Mouse (Mus musculus): ENCODE measurements around the gene Cfap43. TPM values are rescaled to one million over a fixed set of nuclear protein-coding genes. Genes with fewer than 3 reads are reported as not detected.

The Cfap43 gene
- total and polyA plus RNA-seq, 2 experiments: not detected

- H3K4me3 ChIP-seq (ENCODE audit: insufficient read depth, low read depth, low read length): no peak overlapping the region
- 82% methylated on average over 6 of the region's 6 CpGs for WGBS
- DNase-seq (ENCODE audit: extremely low read depth, low read depth, low spot score): no peak
- no peaks in the 10 kb centered on the region for H3K4me1 ChIP-seq (ENCODE audit: control insufficient read depth, insufficient read depth, low read length)
- H3K9ac ChIP-seq (ENCODE audit: low read depth, low read length): no peak overlapping the region
- H3K27ac ChIP-seq (replicated peaks; ENCODE audit: insufficient read depth, low read depth, low read length): no peak overlapping the region
- TF ChIP-seq CTCF (IDR thresholded peaks at IDR 0.05; ENCODE audit: low read depth, low read length): no peak
- no peak for TF ChIP-seq POLR2A (IDR thresholded peaks at IDR 0.05; ENCODE audit: extremely low read depth, insufficient read depth, low read length)
- H3K27me3 ChIP-seq (ENCODE audit: control insufficient read depth, insufficient read depth, low read length): no peaks in the 10 kb centered on the region
- no peaks in the 10 kb centered on the region for H3K36me3 ChIP-seq (ENCODE audit: control insufficient read depth, insufficient read depth, low read length)
- H3K79me2 ChIP-seq (ENCODE audit: control insufficient read depth, insufficient read depth, low read length): no peaks in the 10 kb centered on the region
Observed at GRCm38 (mm10) chr19:47777847-47778246, 141.2 kb downstream of the Cfap43 start.

- 51% methylated on average over 19 of the region's 19 CpGs for WGBS
- DNase-seq (ENCODE audit: extremely low read depth, low read depth, low spot score): no peak
- TF ChIP-seq CTCF (IDR thresholded peaks at IDR 0.05; ENCODE audit: low read depth, low read length) (no peak), POLR2A (IDR thresholded peaks at IDR 0.05; ENCODE audit: extremely low read depth, insufficient read depth, low read length) (no peak)
- H3K4me1 ChIP-seq (ENCODE audit: control insufficient read depth, insufficient read depth, low read length): no peaks in the 10 kb centered on the region
- no peak overlapping the region for H3K9ac ChIP-seq (ENCODE audit: low read depth, low read length)
- H3K36me3 ChIP-seq (ENCODE audit: control insufficient read depth, insufficient read depth, low read length): no peaks in the 10 kb centered on the region
- H3K79me2 ChIP-seq (ENCODE audit: control insufficient read depth, insufficient read depth, low read length): no peaks in the 10 kb centered on the region
- no peaks in the 10 kb centered on the region for H3K27me3 ChIP-seq (ENCODE audit: control insufficient read depth, insufficient read depth, low read length)
- H3K4me3 ChIP-seq (ENCODE audit: insufficient read depth, low read depth, low read length): peak overlapping the region; percentile 10; the same call in 1 of the 2 replicates
- no peak overlapping the region for H3K27ac ChIP-seq (replicated peaks; ENCODE audit: insufficient read depth, low read depth, low read length)
Observed at GRCm38 (mm10) chr19:47755625-47756024, 163.5 kb downstream of the Cfap43 start.

- TF ChIP-seq CTCF (IDR thresholded peaks at IDR 0.05; ENCODE audit: low read depth, low read length) (no peak), POLR2A (IDR thresholded peaks at IDR 0.05; ENCODE audit: extremely low read depth, insufficient read depth, low read length) (no peak)
- H3K4me1 ChIP-seq (ENCODE audit: control insufficient read depth, insufficient read depth, low read length): no peaks in the 10 kb centered on the region
- no peak overlapping the region for H3K27ac ChIP-seq (replicated peaks; ENCODE audit: insufficient read depth, low read depth, low read length)
- H3K79me2 ChIP-seq (ENCODE audit: control insufficient read depth, insufficient read depth, low read length): no peaks in the 10 kb centered on the region
- 80% methylated on average over 9 of the region's 9 CpGs for WGBS
- H3K9ac ChIP-seq (ENCODE audit: low read depth, low read length): no peak overlapping the region
- DNase-seq (ENCODE audit: extremely low read depth, low read depth, low spot score): no peak
- no peaks in the 10 kb centered on the region for H3K27me3 ChIP-seq (ENCODE audit: control insufficient read depth, insufficient read depth, low read length)
- H3K4me3 ChIP-seq (ENCODE audit: insufficient read depth, low read depth, low read length): no peak overlapping the region
- no peaks in the 10 kb centered on the region for H3K36me3 ChIP-seq (ENCODE audit: control insufficient read depth, insufficient read depth, low read length)
Observed at GRCm38 (mm10) chr19:47754931-47755330, 164.2 kb downstream of the Cfap43 start.

- H3K27me3 ChIP-seq (ENCODE audit: control insufficient read depth, insufficient read depth, low read length): no peaks in the 10 kb centered on the region
- no peaks in the 10 kb centered on the region for H3K79me2 ChIP-seq (ENCODE audit: control insufficient read depth, insufficient read depth, low read length)
- no peak overlapping the region for H3K9ac ChIP-seq (ENCODE audit: low read depth, low read length)
- no peaks in the 10 kb centered on the region for H3K4me1 ChIP-seq (ENCODE audit: control insufficient read depth, insufficient read depth, low read length)
- H3K36me3 ChIP-seq (ENCODE audit: control insufficient read depth, insufficient read depth, low read length): no peaks in the 10 kb centered on the region
- no peak for TF ChIP-seq POLR2A (IDR thresholded peaks at IDR 0.05; ENCODE audit: extremely low read depth, insufficient read depth, low read length)
- no peak for TF ChIP-seq CTCF (IDR thresholded peaks at IDR 0.05; ENCODE audit: low read depth, low read length)
- H3K27ac ChIP-seq (replicated peaks; ENCODE audit: insufficient read depth, low read depth, low read length): no peak overlapping the region
- H3K4me3 ChIP-seq (ENCODE audit: insufficient read depth, low read depth, low read length): no peak overlapping the region
- no peak for DNase-seq (ENCODE audit: extremely low read depth, low read depth, low spot score)
- 51% methylated on average over 4 of the region's 4 CpGs for WGBS
Observed at GRCm38 (mm10) chr19:47753921-47754320, 165.2 kb downstream of the Cfap43 start.

GRCm38 (mm10) chr19:47752456-47752855 lies 166.6 kb downstream of the Cfap43 start:
- no peak for DNase-seq (ENCODE audit: extremely low read depth, low read depth, low spot score)
- Histone ChIP-seq H3K79me2 (ENCODE audit: control insufficient read depth, insufficient read depth, low read length) (no peaks in the 10 kb centered on the region), H3K36me3 (ENCODE audit: control insufficient read depth, insufficient read depth, low read length) (no peaks in the 10 kb centered on the region; the same call in 1 of the 2 replicates), H3K4me3 (ENCODE audit: insufficient read depth, low read depth, low read length) (no peak overlapping the region), H3K27me3 (ENCODE audit: control insufficient read depth, insufficient read depth, low read length) (no peaks in the 10 kb centered on the region), H3K4me1 (ENCODE audit: control insufficient read depth, insufficient read depth, low read length) (no peaks in the 10 kb centered on the region), H3K9ac (ENCODE audit: low read depth, low read length) (no peak overlapping the region), H3K27ac (replicated peaks; ENCODE audit: insufficient read depth, low read depth, low read length) (no peak overlapping the region)
- WGBS: 88% methylated on average over 9 of the region's 9 CpGs
- TF ChIP-seq CTCF (IDR thresholded peaks at IDR 0.05; ENCODE audit: low read depth, low read length) (no peak), POLR2A (IDR thresholded peaks at IDR 0.05; ENCODE audit: extremely low read depth, insufficient read depth, low read length) (no peak)

GRCm38 (mm10) chr19:47750391-47750790 lies 168.7 kb downstream of the Cfap43 start:
- Histone ChIP-seq H3K36me3 (ENCODE audit: control insufficient read depth, insufficient read depth, low read length) (no peaks in the 10 kb centered on the region; the same call in 1 of the 2 replicates), H3K79me2 (ENCODE audit: control insufficient read depth, insufficient read depth, low read length) (no peaks in the 10 kb centered on the region), H3K4me1 (ENCODE audit: control insufficient read depth, insufficient read depth, low read length) (no peaks in the 10 kb centered on the region), H3K27ac (replicated peaks; ENCODE audit: insufficient read depth, low read depth, low read length) (no peak overlapping the region), H3K27me3 (ENCODE audit: control insufficient read depth, insufficient read depth, low read length) (no peaks in the 10 kb centered on the region), H3K9ac (ENCODE audit: low read depth, low read length) (no peak overlapping the region), H3K4me3 (ENCODE audit: insufficient read depth, low read depth, low read length) (no peak overlapping the region)
- TF ChIP-seq CTCF (IDR thresholded peaks at IDR 0.05; ENCODE audit: low read depth, low read length) (no peak), POLR2A (IDR thresholded peaks at IDR 0.05; ENCODE audit: extremely low read depth, insufficient read depth, low read length) (no peak)
- 85% methylated on average over 5 of the region's 5 CpGs for WGBS
- DNase-seq (ENCODE audit: extremely low read depth, low read depth, low spot score): no peak

Measured in liver, adult 2 months (tissue).